Mouse (Mus musculus): ENCODE measurements at regions not wholly inside any gene's neighbourhood (a gene's known extent, or its start where the extent isn't known, plus 50 kb on each side); places are given as distances from the start of the nearest gene placed in this dataset.

DNA sequence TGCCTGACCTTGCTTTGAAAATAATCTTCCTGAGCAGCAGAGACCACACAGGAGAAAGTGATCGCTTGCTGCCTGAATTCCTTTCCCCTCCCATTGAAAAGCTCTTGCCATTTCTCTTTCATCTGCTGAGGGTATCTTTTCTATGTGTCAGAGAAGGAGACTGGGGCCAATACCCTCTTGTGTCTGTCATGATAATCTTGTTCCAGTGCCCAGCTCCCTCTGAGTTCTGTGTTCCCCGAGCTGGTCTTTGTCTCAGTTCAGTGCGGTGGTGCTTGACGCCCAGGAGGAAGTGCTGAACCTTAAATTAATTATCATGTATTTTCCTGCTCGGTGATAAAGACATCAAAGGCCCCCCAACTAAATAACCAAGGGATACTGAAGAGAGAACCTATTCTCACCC, 475.4 kb downstream of the Fgf9 start:
- Histone ChIP-seq H3K36me3 (ENCODE audit: control insufficient read depth, insufficient read depth) (no peaks in the 10 kb centered on the region), H3K4me3 (ENCODE audit: insufficient read depth, poor library complexity, severe bottlenecking) (no peak overlapping the region), H3K27me3 (ENCODE audit: control insufficient read depth, insufficient read depth, insufficient read length) (no peaks in the 10 kb centered on the region), H3ac (ENCODE audit: control insufficient read depth, insufficient read length, low read depth) (no peak overlapping the region), H3K79me3 (ENCODE audit: low read depth) (no peaks in the 10 kb centered on the region), H3K79me2 (ENCODE audit: control insufficient read depth, insufficient read depth) (no peaks in the 10 kb centered on the region)
- no peak for TF ChIP-seq FOSL1 (IDR thresholded peaks at IDR 0.05; ENCODE audit: insufficient read depth, low read length, poor library complexity, severe bottlenecking)
- no peak for TF ChIP-seq MYOD1 (IDR thresholded peaks at IDR 0.05; ENCODE audit: control insufficient read depth, insufficient read length, low read depth)
- no peak for TF ChIP-seq CTCF (IDR thresholded peaks at IDR 0.05; ENCODE audit: control insufficient read depth, insufficient read depth, insufficient read length)
- no peak for TF ChIP-seq MYOG (IDR thresholded peaks at IDR 0.05; ENCODE audit: control insufficient read depth, extremely low read depth, insufficient read length)
- TF ChIP-seq USF1 (IDR thresholded peaks at IDR 0.05; ENCODE audit: low read depth) = no peak
- no peak for TF ChIP-seq MAX (IDR thresholded peaks at IDR 0.05)
- no peak for TF ChIP-seq CEBPB (IDR thresholded peaks at IDR 0.05; ENCODE audit: low read depth)

DNA sequence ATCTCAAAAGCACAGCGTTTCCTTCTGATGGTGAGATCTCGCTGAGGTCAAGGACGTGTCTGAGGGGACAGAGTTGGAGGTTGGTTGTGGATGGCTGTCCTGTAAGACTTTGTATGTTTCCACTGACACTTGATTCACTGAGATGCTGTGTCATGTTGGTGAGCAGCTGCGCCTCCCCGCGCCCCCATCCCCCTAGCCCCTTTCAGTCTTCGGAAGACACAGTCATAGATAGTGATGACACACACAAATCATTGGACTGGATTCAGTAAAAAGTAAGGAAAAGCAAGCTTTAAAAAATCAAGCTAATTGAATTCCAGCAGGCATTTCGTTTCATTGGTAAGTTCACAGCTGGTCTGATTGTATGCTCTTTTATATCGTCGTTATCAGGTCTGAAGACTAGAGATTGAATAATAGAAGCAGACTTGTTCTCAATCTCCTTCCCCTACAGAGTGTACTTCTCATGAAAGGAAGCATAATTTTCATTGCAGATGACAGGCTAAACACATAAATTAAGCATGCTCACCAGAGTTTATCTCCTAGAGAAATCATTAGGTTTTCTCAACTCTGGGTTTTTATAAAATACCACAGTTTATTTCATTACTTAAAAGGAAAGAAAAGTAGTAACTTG, 472.9 kb downstream of the Fgf9 start:
- no peaks in the 10 kb centered on the region for H3K79me2 ChIP-seq (ENCODE audit: control insufficient read depth, insufficient read depth)
- no peak for TF ChIP-seq CTCF (IDR thresholded peaks at IDR 0.05; ENCODE audit: control insufficient read depth, insufficient read depth, insufficient read length)
- TF ChIP-seq MYOD1 (IDR thresholded peaks at IDR 0.05; ENCODE audit: control insufficient read depth, insufficient read length, low read depth) = no peak
- TF ChIP-seq MYOG (IDR thresholded peaks at IDR 0.05; ENCODE audit: control insufficient read depth, extremely low read depth, insufficient read length) = no peak
- TF ChIP-seq MAX (IDR thresholded peaks at IDR 0.05) = no peak
- TF ChIP-seq USF1 (IDR thresholded peaks at IDR 0.05; ENCODE audit: low read depth) = no peak
- no peak for TF ChIP-seq FOSL1 (IDR thresholded peaks at IDR 0.05; ENCODE audit: insufficient read depth, low read length, poor library complexity, severe bottlenecking)
- TF ChIP-seq CEBPB (IDR thresholded peaks at IDR 0.05; ENCODE audit: low read depth) = no peak

DNA sequence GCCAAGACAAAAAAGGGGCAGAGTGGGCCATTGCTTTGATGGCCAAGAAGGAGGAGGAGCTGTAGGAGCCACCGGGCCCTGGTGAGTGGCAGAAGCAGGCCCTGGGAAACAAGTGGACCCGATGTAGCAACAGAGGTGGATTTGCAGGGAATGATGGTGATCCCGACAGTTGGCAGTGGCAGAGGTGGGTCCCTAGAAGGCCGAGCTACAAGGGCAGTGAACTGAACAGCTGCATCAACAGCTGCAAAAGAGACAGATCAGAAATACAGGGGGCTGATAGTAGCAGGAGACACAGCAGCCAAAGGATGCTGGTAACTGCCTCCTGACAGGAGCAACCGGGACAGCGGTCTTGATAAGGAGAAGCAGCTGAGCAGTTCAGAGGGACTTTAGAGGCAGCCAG, 467.8 kb downstream of the Fgf9 start:
- TF ChIP-seq CTCF (IDR thresholded peaks at IDR 0.05; ENCODE audit: control insufficient read depth, insufficient read depth, insufficient read length) = no peak
- TF ChIP-seq MAX (IDR thresholded peaks at IDR 0.05) = no peak
- TF ChIP-seq MYOD1 (IDR thresholded peaks at IDR 0.05; ENCODE audit: control insufficient read depth, insufficient read length, low read depth) = peak; percentile 92

More for the DNA sequence above, 472.9 kb downstream of the Fgf9 start:
- no peaks in the 10 kb centered on the region for H3K79me3 ChIP-seq (ENCODE audit: low read depth)
- no peaks in the 10 kb centered on the region for H3K36me3 ChIP-seq (ENCODE audit: control insufficient read depth, insufficient read depth)
- H3K27me3 ChIP-seq (ENCODE audit: control insufficient read depth, insufficient read depth, insufficient read length) = no peaks in the 10 kb centered on the region
- H3K4me3 ChIP-seq (ENCODE audit: insufficient read depth, poor library complexity, severe bottlenecking) = no peak overlapping the region
- no peak overlapping the region for H3ac ChIP-seq (ENCODE audit: control insufficient read depth, insufficient read length, low read depth)

DNA sequence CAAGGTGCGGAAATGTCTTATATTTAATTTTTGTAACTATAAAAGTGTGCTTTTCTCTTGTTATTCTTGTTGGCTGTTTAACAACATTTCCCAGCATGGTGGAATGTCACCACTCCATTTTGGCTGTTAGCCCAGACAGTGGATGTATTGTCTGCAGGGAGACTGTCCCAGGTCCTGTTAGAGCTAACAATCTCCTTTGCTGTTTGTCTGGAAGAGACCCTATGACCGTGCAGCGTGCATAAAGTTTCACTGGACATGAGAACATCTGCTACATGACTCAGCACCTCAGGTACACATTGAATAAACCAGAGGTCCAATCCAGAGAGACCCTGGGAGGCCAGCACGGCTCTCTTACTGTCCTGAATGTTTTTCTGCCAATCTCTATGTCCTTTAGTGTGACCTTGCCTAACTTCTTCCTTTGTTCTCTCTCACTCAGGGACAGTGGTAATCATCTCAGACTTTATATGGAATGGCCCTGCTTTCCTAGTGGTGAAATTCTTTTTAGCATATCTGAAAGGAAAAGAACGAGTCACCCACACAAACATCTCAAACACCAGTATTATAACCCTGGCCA, 450.7 kb downstream of the Fgf9 start:
- H3K79me2 ChIP-seq (ENCODE audit: control insufficient read depth, insufficient read depth) = no peaks in the 10 kb centered on the region
- H3K79me3 ChIP-seq (ENCODE audit: low read depth) = no peaks in the 10 kb centered on the region
- no peak overlapping the region for H3K4me3 ChIP-seq (ENCODE audit: insufficient read depth, poor library complexity, severe bottlenecking)
- TF ChIP-seq CTCF (IDR thresholded peaks at IDR 0.05; ENCODE audit: control insufficient read depth, insufficient read depth, insufficient read length) (no peak), MAX (IDR thresholded peaks at IDR 0.05) (no peak), MYOD1 (IDR thresholded peaks at IDR 0.05; ENCODE audit: control insufficient read depth, insufficient read length, low read depth) (no peak), MYOG (IDR thresholded peaks at IDR 0.05; ENCODE audit: control insufficient read depth, extremely low read depth, insufficient read length) (no peak), CEBPB (IDR thresholded peaks at IDR 0.05; ENCODE audit: low read depth) (no peak), FOSL1 (IDR thresholded peaks at IDR 0.05; ENCODE audit: insufficient read depth, low read length, poor library complexity, severe bottlenecking) (no peak), USF1 (IDR thresholded peaks at IDR 0.05; ENCODE audit: low read depth) (no peak)
- no peaks in the 10 kb centered on the region for H3K27me3 ChIP-seq (ENCODE audit: control insufficient read depth, insufficient read depth, insufficient read length)
- no peak overlapping the region for H3ac ChIP-seq (ENCODE audit: control insufficient read depth, insufficient read length, low read depth)
- no peaks in the 10 kb centered on the region for H3K36me3 ChIP-seq (ENCODE audit: control insufficient read depth, insufficient read depth)

More for the DNA sequence above, 467.8 kb downstream of the Fgf9 start:
- H3K79me3 ChIP-seq (ENCODE audit: low read depth) = no peaks in the 10 kb centered on the region
- H3ac ChIP-seq (ENCODE audit: control insufficient read depth, insufficient read length, low read depth) = no peak overlapping the region
- no peaks in the 10 kb centered on the region for H3K27me3 ChIP-seq (ENCODE audit: control insufficient read depth, insufficient read depth, insufficient read length)
- H3K4me3 ChIP-seq (ENCODE audit: insufficient read depth, poor library complexity, severe bottlenecking) = no peak overlapping the region
- H3K79me2 ChIP-seq (ENCODE audit: control insufficient read depth, insufficient read depth) = no peaks in the 10 kb centered on the region
- no peaks in the 10 kb centered on the region for H3K36me3 ChIP-seq (ENCODE audit: control insufficient read depth, insufficient read depth)

DNA sequence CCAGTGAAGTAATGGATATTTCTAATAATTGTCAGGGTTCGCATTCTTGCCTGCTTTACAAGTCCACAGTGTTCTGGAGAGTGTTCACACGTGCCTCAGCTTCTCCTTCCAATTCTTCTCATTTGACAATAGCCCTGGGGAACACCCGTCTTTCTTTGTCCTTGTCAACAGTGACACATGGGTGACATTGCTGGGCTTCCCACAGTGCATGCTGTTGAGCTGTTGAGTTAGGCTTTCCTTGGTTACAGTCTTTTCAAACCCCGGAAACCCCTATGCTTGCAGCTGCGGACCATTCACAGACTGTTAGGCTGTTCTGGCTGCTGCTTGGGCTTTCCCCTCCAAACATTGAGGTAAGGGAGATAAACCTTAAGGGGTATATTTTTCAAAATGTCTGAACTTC, 450.0 kb downstream of the Fgf9 start:
- H3K36me3 ChIP-seq (ENCODE audit: control insufficient read depth, insufficient read depth) = no peaks in the 10 kb centered on the region
- no peaks in the 10 kb centered on the region for H3K27me3 ChIP-seq (ENCODE audit: control insufficient read depth, insufficient read depth, insufficient read length)
- no peaks in the 10 kb centered on the region for H3K79me2 ChIP-seq (ENCODE audit: control insufficient read depth, insufficient read depth)
- peak; percentile 56 for TF ChIP-seq MYOD1 (IDR thresholded peaks at IDR 0.05; ENCODE audit: control insufficient read depth, insufficient read length, low read depth)
- no peak for TF ChIP-seq CEBPB (IDR thresholded peaks at IDR 0.05; ENCODE audit: low read depth)
- H3K79me3 ChIP-seq (ENCODE audit: low read depth) = no peaks in the 10 kb centered on the region
- H3ac ChIP-seq (ENCODE audit: control insufficient read depth, insufficient read length, low read depth) = no peak overlapping the region
- no peak overlapping the region for H3K4me3 ChIP-seq (ENCODE audit: insufficient read depth, poor library complexity, severe bottlenecking)

DNA sequence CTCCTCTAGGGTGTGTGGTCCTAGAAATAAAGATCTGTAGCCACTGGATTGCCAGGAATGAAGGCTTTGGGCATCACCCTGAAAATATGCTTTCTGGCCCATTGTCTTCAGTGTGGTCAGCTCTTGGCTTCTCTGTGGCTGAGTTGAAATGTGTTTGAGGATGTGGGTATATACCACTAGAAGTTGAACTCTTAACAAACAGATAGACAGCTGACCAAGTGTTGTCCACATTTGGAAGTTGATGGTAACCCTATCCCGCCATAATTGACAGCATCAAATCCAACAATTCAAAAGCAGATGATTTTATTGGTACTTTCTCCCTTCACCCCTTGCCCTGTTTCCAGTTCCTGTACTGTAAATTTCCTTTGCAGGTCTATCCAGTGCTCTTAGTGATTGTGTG, 448.7 kb downstream of the Fgf9 start:
- Histone ChIP-seq H3ac (ENCODE audit: control insufficient read depth, insufficient read length, low read depth) (no peak overlapping the region), H3K36me3 (ENCODE audit: control insufficient read depth, insufficient read depth) (no peaks in the 10 kb centered on the region), H3K79me2 (ENCODE audit: control insufficient read depth, insufficient read depth) (no peaks in the 10 kb centered on the region), H3K27me3 (ENCODE audit: control insufficient read depth, insufficient read depth, insufficient read length) (no peaks in the 10 kb centered on the region), H3K79me3 (ENCODE audit: low read depth) (no peaks in the 10 kb centered on the region), H3K4me3 (ENCODE audit: insufficient read depth, poor library complexity, severe bottlenecking) (no peak overlapping the region)
- peak; percentile 72 for TF ChIP-seq MYOD1 (IDR thresholded peaks at IDR 0.05; ENCODE audit: control insufficient read depth, insufficient read length, low read depth)
- no peak for TF ChIP-seq FOSL1 (IDR thresholded peaks at IDR 0.05; ENCODE audit: insufficient read depth, low read length, poor library complexity, severe bottlenecking)

All from C2C12 (cell line).